Mouse (Mus musculus): Measurements from ENCODE around the gene Ank2.

The Ank2 gene

DNA sequence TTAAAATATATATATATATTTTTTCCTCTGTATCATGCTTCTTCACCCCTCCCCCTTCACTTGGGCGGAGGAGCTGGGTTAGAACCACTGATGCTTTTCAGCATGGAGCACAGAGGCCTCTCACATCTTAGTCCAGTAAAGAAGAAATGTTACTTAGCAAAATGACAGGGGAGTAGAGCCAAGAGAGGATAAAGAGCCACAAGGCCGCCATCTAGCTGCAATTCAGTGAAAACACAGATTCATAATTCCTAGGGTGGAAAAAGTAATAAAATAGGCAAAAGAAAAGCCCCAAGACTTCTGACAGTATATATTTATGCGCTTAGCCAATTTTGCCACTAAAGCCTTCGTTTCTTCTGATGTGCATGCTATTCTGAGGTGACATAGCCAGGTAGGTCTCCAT, 503.2 kb downstream of the Ank2 start:
- no peak for DNase-seq (ENCODE audit: extremely low read depth, low read depth)

DNA sequence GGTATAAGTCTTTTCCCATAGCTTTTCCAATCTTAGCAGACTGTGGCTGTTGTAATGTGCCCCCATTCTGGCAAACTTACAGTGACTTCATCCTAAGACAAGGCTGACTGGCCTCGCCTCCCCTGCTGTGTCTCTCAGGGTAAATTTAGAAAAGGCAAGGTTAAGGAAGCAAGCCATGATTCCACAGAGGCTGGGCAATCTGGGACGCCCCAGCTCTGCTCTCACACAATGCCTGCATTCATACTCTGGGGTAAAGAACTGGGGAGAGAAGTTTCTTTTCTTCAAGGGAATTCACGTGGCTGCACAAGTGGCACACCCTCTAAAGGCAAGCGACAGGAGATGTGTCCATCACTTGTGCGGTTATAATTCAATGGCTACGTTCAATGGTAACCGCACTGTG, 505.0 kb downstream of the Ank2 start:
- no peak for DNase-seq (ENCODE audit: extremely low read depth, low read depth)

DNA sequence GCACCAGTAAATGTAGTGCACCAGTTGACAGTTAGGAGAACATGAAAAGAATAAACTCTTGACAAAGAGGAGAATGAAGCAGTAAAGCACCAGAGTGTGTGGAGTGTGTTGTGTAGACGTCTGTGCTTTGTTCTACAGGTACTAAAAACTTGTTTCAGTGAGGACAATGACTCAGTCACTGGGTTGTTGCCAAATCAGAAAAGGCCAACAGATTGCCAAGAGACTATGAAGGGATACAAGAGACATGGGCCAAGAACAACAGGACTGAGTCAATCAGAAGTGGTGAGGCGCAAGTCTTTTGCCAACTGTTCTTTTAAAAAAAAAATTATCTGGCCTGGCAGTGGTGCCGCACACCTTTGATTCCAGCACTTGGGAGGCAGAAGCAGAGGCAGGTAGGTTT, 509.2 kb downstream of the Ank2 start:
- no peak for DNase-seq (ENCODE audit: extremely low read depth, low read depth)

DNA sequence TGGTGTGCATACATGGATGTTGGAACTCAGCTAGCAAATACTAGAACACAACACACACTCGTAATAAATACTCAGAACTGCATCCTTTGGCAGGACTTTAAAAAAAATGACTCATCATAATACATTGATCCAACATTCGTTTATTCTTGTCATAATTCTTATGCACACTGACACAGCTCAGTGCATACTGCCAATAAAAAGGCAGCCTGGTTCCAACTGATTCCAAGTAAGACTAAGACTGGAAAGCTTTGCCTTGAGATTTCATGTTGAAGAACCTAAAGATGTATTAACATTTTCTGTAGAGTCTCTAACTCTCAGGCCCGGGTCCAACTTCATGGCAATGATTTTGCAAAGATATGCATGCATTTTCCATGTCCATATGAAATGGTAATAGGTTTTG, 512.5 kb downstream of the Ank2 start:
- no peak for DNase-seq (ENCODE audit: extremely low read depth, low read depth)

DNA sequence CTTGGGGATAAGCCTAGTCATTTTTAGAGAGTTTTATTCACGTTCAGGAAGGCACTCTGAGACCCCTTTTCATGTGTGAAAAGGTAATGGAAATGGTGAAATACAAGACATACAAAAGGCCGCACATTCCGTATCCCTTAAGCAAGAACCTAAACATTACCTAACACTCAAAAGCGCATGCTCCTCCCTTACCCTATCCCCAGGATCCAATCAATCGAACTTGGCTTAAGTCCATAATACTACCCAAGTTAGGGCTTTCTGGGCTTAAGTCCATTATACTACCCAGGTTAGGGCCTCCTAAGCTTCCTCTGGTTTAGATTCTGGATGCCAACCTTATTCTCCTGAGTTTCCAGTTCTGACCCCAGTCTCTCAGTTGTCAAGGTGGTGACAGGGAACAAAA, 516.3 kb downstream of the Ank2 start:
- DNase-seq (ENCODE audit: extremely low read depth, low read depth) = no peak

DNA sequence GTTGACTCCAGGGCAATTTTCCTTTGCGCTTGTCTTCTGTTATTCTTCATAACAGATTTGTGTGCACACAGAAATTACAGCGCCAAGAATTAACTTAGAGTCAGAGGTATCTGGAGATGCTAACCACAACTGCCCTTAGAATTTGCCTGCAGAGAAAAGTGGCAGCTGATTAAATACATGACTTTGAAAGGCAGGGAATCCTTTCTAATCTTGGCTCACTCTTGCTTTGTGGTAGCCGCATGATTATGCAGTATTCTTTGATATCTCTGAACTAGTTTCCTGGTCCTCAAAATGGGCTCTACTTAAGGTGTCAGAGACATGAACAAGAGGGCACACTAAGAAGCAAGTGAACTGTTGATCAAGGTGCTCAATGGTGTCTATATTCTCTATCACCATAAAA, 518.0 kb downstream of the Ank2 start:
- DNase-seq (ENCODE audit: extremely low read depth, low read depth) = peak; percentile 19

DNA sequence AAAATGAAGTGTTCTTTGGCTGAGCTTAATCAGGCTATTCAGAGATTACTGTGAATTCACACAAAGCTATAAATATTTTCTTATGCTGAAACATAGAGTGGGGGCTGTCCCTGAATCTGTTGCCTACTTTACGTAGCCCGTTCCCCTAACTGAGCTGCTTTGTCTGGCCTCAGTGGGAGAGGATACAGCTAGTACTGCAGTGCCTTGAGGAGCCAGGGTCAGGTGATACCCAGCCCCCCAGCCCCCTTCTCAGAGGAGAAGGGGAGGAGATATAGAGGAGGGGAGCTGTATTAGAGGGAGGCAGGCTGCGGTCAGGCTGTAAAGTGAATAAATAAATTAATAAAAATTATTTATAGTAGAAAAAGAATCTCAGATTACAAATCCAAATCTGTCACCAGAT, 519.5 kb downstream of the Ank2 start:
- no peak for DNase-seq (ENCODE audit: extremely low read depth, low read depth)

DNA sequence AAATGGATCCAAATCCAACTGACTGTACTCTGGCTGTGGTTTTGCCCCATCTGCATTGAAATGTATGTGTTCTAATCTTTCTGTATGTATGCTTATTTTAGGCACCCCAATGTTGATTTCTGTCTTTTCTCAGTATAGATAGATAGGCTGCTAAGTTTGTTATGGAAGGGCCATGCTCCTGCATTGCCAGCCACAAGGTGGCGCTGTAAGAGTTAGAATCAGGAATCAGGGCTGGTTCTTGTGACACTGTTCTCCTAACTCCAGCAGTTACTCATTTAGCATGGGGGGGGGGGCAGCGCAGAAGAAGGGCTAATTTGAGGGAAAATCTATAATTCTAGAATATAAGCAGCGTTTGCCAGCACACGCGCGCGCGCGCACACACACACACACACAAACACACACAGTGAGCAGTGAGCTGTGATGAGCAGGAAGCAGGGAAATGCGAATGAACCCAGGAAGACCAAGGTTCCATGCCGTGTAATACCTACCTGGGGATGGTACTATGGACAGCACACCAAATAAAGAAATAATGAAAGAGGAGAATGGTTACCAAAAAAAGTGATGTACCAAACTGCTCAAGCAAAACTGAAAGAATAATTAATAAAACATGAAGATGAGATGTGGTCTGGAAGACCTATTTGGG, 520.3 kb downstream of the Ank2 start:
- peak; percentile 55 for DNase-seq (ENCODE audit: extremely low read depth, low read depth)

DNA sequence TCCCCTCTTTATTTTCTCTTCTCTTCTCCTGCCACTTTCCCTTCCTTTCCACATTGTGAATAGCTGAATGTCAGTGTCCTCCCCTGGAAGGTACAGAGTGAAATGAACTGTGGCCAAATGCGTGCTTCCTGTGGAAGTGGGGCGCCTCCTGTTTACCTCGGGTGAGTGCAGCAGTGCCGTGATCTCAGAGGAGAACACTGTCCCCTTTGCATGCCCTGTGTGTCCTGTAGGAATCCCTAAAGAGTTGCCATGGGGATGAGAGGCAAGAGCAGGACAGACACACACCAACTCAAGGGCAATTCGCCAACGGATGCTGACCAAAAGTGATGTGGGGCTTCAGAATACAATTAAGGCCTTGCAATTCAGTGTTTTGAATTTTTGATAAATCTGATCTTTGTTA, 521.8 kb downstream of the Ank2 start:
- DNase-seq (ENCODE audit: extremely low read depth, low read depth) = no peak

DNA sequence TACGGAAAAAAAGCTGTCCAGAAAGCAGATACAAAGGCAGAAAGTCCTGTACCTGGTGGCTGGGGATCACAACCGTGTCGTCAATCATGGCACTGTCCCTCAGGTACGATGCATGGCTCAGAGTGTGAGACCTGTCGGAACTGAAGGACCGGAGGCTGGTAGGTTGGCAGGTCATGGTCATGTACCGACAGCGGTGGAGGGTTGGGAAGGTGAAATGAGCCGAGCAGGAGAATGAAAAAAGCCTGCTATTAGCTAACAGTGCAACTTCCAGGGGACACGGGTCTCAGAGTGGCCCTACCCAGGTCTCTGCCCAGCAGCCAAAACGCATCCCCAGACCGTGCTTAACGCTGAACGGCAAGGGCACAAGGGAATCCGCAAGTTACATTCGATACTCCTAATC, 522.4 kb downstream of the Ank2 start:
- DNase-seq (ENCODE audit: extremely low read depth, low read depth) = no peak

DNA sequence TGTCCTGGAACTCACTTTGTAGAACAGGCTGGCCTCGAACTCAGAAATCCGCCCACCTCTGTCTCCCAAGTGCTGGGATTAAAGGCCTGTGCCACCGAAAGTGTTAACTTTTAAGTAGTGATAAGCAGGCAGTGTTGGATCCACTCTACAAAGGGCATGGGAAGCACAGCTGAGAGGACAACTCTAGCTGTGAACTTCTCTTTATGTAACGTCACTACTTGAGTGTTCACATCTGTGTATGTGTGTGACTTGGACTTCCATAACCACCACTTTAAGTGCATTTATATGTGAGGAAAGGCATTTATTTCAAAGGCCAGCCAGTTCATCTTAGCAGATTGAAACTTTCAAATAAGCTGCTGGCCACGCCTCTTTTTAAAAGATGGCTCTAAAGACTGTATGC, 523.7 kb downstream of the Ank2 start:
- DNase-seq (ENCODE audit: extremely low read depth, low read depth) = no peak

DNA sequence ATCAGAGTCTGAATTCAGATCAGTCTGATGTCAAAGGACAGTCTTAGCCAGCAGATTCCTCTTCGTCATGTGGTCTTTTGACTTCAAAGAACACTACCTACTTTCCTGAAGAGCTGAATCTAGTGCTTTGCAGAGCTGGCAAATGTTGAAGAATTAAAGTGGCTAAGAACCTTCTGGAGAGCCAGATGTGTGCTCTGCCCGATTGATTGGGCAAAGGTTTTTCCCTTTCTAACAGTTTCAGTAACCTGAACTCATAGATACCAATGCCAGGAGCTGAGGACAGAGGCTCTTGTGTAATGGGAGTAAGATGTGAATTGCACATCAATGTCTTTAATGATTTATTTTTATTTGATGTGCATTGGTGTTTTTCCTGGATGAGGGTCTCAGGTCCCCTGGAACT, 525.6 kb downstream of the Ank2 start:
- no peak for DNase-seq (ENCODE audit: extremely low read depth, low read depth)

DNA sequence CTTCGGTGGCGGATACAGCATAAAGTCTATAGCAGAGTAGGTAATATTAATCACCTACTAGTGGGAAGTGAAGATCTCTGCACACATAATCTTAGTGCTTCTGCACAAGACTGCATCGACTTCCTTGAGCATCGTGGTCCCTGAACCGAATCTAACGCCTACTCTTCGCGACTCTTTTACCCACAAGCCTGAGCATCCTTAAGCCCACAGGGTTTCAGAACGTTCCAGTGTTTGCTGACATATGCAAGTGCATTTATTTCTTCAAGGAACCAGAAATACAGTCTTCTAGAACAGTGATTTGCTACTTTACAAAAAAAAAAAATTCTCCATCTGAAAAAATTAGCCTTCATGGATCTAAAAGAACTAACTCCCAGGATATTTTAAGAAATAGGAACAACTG, 527.6 kb downstream of the Ank2 start:
- no peak for DNase-seq (ENCODE audit: extremely low read depth, low read depth)

DNA sequence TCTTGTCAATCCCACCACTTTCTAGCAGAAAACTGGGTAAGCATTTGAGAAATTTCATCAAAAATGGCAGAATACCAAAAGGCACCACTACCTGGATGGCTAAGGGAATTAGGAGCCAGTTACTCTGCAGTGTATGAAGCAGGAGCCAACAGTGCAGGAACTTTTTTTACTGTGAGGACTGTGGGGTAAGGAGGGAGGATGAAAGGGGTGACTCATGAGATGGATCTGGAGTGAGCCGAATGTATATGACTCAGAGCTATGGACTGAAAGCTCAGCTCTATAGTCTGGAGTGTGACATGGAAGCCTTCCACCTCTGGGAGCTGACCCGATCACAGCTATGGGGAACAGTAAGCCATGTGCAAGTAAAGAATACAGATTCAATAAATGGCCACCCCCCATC, 530.4 kb downstream of the Ank2 start:
- DNase-seq (ENCODE audit: extremely low read depth, low read depth) = no peak

DNA sequence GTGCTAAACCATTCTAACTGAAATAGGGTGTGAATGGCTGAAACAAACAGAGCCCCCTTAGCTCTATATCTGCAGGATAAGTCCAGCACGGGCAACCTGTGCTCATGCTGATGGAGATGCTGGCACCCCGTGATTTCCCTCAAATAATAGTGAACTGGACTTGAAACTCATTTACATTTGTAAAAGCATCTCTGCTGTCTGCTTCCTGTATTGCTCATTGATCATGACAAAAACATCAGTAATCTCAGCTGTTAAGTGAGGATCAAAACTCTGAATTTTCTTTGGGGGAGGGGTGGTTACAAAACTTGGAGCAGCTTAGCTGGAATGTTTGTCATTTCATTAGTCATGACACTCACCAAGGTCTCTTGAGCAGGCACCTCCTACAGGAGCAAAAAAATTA, 533.4 kb downstream of the Ank2 start:
- no peak for DNase-seq (ENCODE audit: extremely low read depth, low read depth)

DNA sequence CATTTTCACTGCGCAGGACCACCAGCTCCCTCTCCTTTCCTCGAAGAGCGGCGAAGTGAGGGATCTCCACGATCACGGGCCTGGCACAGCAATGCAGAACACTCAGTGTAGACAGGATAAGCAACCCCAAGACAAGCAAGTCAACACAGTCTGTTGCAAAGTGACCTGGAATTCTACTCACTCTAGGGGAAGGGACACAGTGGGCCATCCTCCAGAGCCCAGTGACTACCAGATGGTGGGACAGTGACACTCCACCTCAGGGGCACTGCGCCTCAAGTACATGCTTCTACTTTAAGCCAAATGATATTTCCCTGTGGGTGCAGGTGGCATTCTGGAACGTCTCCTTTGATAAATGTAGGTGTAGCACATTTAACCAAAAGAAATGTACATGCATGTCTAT, 536.8 kb downstream of the Ank2 start:
- no peak for DNase-seq (ENCODE audit: extremely low read depth, low read depth)

DNA sequence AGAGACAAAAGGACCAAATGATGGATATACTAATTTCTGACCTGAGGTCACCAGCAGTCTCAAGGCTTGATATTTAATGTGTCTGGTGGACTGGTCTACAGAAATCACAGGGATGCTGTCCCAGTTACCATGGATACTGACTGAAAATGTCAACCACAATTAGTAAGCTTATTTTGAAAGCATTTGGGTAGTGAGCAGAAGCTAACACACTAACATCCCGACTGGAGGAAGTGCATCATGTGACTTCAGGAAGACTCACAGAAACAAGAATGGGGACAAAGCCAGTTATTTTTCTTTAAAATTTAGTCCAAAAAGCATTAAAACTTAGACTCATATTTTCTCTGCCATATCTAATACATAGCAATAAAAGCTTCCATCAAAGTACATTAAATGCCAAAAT, 546.5 kb downstream of the Ank2 start:
- no peak for DNase-seq (ENCODE audit: extremely low read depth, low read depth)

DNA sequence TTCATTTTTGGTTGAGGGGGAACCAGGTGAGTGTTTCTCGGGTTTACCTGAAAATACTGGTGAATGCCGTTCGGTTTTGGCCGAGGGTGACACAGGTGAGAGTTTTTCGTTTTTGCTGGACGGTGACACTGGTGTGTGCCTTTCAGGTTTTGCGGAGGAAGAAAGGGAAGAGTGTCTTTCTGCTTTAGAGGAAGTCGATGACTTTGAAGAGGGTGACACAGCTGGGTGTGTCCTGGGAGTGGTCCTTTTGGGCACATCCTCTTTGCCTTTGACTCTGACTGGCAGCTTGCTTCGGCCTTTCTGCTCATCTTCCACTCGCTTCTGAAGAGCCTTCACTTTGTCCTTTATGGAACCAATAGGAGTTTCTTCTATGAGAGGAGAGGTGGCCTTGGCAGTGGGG, 552.6 kb downstream of the Ank2 start:
- no peak for DNase-seq (ENCODE audit: extremely low read depth, low read depth)

DNA sequence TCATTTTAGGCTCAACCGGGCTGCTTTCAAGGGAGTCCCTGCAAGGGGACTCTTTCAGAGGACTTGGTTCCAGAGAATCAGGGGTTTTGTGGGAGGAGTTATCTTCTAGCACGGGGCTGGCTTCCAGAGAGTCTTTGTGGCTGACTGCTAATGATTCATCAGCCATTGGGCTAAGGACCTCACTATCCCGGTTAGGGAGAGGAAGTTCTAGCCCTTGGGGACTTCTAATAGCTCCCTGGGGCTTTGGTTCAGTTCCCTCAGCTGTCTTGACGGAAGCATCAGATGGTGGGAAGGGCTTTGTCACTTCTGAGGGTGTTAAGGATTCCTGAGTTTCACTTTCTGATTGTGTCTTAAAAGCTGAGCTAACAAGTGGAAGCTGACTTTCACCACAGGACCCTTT, 554.3 kb downstream of the Ank2 start:
- no peak for DNase-seq (ENCODE audit: extremely low read depth, low read depth)

DNA sequence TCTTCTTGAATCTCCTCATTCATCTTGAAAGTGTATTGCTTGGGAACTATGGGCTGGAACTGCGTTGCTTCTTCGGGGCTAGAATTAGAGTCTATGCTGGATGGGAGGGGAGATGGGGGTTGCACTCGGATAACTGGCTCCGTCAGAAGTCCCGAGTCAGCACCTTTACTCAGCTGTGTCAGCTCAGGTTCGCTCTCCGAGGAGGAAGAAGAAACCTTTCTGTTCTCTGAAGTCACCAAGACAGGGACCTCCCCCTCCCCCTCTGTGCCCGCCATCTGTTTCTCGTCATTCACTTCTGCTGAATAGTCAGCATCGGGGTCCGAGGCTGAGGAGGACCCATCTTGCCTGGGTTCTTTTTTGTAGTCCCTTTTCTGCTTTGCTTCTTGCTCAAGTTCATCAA, 555.1 kb downstream of the Ank2 start:
- DNase-seq (ENCODE audit: extremely low read depth, low read depth) = no peak

DNA sequence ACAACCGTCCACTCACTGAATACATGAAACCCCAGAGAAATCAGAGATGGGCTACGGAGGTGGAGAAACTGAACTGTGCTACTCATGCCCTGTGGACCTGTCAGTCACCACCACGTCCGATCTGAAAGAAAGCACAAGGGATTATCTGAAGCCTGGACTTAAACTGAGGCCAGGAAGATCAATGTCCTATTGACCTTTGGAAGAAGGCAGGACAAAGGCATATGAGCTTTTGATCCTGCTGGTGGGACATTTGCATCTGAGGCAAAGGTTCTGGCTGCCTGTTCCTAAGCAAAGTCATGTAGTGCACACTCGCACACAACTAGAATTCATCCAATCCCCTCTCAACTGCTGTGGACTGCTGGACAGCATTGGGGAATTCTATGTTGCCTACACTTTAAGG, 558.7 kb downstream of the Ank2 start:
- no peak for DNase-seq (ENCODE audit: extremely low read depth, low read depth)

DNA sequence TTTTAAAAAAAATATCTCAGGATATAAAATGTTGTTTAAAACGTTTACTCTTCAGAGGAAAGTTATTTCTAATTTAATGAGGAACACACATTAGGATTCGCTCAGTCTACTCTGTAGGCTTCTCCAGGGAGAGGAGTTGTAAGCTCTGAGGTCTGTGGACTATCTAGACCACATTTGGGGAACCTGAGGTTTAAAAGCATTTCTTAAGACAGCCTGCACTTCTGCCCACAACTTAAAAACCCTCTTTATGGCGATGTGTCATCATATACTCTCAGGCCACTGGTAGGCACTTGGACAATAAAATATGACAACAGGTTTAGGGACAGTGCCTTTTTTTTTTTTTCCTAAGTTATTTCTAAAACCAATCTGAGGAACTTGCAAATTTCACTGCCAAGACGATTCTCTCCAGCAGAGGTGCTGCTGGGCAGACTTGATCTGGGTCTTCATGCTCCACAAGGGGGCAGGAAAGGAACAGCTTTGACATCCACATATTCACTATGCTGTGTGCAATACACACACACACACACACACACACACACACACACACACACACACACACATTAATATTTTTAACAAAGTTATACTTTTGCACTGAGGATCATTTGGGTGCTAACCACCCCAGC, 567.2 kb downstream of the Ank2 start:
- DNase-seq (ENCODE audit: extremely low read depth, low read depth) = peak; percentile 8

DNA sequence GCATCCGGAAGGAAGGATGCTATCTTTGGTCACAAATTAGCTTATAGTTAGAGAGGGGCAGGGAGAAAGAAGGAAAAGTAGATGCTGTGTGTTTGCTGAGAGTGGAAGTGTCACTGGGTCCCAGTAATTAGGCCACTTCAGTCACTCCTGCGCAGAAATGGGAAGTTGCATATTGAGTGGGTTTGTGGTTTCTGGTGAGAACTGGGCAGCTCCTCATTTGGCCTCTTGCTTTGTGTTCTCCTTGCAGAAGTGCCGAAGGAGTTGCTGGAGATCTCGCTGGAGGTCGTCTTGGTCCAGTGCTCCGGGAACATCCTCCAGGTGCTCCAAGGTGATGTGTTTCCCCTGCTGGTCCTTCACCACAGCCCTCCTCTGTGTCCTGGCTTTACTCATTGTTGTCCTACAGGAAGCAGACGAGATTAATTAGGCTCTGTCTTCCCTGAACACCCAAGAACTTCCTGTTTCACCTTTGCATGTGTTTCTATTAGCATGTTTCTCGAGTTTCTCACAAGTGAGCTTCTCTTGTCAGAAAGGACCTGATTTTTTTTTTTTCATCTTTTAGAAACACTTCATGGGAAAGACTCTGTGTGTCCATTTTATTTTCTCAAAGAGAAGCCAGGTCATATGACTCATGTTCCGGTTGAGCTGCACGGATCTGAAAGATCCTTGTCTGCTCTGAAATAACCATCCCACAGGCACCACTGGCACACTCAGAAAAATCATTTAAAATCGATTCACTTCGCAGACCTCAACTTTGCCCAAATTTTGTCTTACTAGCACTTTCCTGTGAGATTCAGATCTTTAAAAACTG, 575.4 kb downstream of the Ank2 start:
- peak; percentile 49 for DNase-seq (ENCODE audit: extremely low read depth, low read depth)

Data from MEL-GATA-1-ER (cell line).